Mouse (Mus musculus) hindbrain, embryonic 11.5 days (tissue): ENCODE results near the gene Sptbn1. TPM values are rescaled to one million over a fixed set of nuclear protein-coding genes. Genes with fewer than 3 reads are reported as not detected.

Source experiments
- ATAC-seq: fragments of 200-750 bp; cut with Nextera tagmentation; 2 replicates; pipeline ENCODE4 v1.8.0; 2017; ENCODE audit warnings: mild to moderate bottlenecking, moderate TSS enrichment, moderate library complexity; ENCODE audit not compliant: low FRiP score
- DNase-seq: peaks from one replicate; pipeline ENCODE4 v3.0.0-alpha.2; 2015; ENCODE audit warnings: low spot score
- H3K27ac ChIP-seq: fragments of 300-500 bp; sonication (generic); 2 replicates; pipeline ENCODE4 v1.5.1; 2014; ENCODE audit warnings: mild to moderate bottlenecking, low read depth, low read length
- H3K27me3 ChIP-seq: fragments of 300-500 bp; sonication (generic); 2 replicates; pipeline ENCODE4 v1.6.1; 2014; ENCODE audit warnings: mild to moderate bottlenecking, low read length, moderate library complexity, mixed read lengths; ENCODE audit not compliant: control insufficient read depth, insufficient read depth
- H3K36me3 ChIP-seq: fragments of 300-500 bp; sonication (generic); 2 replicates; pipeline ENCODE4 v1.6.1; 2014; ENCODE audit warnings: mild to moderate bottlenecking, low read length, moderate library complexity, mixed read lengths; ENCODE audit not compliant: control insufficient read depth, insufficient read depth
- H3K4me1 ChIP-seq: fragments of 300-500 bp; sonication (generic); replicated peaks from 2 replicates; pipeline ENCODE4 v1.6.1; 2014; ENCODE audit warnings: low read length, mixed read lengths; ENCODE audit not compliant: control insufficient read depth, insufficient read depth
- H3K4me2 ChIP-seq: fragments of 300-500 bp; sonication (generic); replicated peaks from 2 replicates; pipeline ENCODE4 v1.6.1; 2014; ENCODE audit warnings: mild to moderate bottlenecking, low read depth, low read length
- H3K4me3 ChIP-seq: fragments of 300-500 bp; sonication (generic); 2 replicates; pipeline ENCODE4 v1.5.1; 2014; ENCODE audit warnings: low read depth, low read length
- H3K9ac ChIP-seq: fragments of 300-500 bp; sonication (generic); 2 replicates; pipeline ENCODE4 v1.6.1; 2014; ENCODE audit warnings: low read depth, low read length
- H3K9me3 ChIP-seq: fragments of 300-500 bp; sonication (generic); 2 replicates; pipeline ENCODE4 v1.6.1; 2016; ENCODE audit warnings: low read length; ENCODE audit not compliant: control insufficient read depth
- WGBS: fragments of 180-500 bp; shearing (Covaris S2); extraction: QIAGEN DNeasy Blood & Tissue Kit; methylation state at CpG from one replicate; pipeline ENCODE4 v1.1.7; 2014; 5-methylcytosine and 5-hydroxymethylcytosine counted together
- polyA plus RNA-seq: library from polyadenylated mRNA; unstranded; fragments of >200 nt; fragmentation: Nextera tagmentation; extraction: Ambion mirVana; gene quantifications from 2 replicates; pipeline ENCODE4 v1.2.1, GENCODE M21; 2014

Gene Sptbn1
- polyA plus RNA-seq, 1 experiment from 2014 or later, result 106 TPM

- Histone ChIP-seq H3K36me3 (no peaks in the 10 kb centered on the region), H3K4me1 (no peaks in the 10 kb centered on the region), H3K27ac (no peak overlapping the region), H3K4me3 (no peak overlapping the region), H3K9ac (no peak overlapping the region), H3K4me2 (no peak overlapping the region), H3K9me3 (no peaks in the 10 kb centered on the region), H3K27me3 (no peaks in the 10 kb centered on the region)
- no peak for DNase-seq
- 79% methylated on average over 3 of the region's 3 CpGs for WGBS
- no peak for ATAC-seq
Observed at GRCm38 (mm10) chr11:30176111-30176510, 91.9 kb downstream of the Sptbn1 start.

DNA sequence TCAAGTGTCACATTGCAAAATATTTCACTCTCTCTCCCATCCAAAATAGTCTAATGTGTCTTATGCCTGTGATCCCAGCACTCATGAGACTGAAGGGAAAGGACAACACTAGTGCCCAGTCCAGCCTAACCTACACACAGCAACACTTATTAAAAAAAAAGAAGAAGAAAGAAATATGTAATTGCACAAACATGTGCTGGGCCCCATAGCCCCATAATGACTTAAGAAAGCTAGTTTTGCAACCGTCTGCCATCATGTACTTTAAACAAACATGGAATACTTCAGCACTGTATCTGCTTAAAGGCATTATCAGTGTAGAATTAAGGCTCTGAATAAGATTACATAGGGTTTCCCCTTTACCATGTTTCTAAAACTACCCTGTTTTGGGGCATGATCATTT is 92.4 kb downstream of the Sptbn1 start:
- Histone ChIP-seq H3K9ac (no peak overlapping the region), H3K4me3 (no peak overlapping the region), H3K4me1 (no peaks in the 10 kb centered on the region), H3K27ac (no peak overlapping the region), H3K9me3 (no peaks in the 10 kb centered on the region), H3K27me3 (no peaks in the 10 kb centered on the region), H3K36me3 (no peaks in the 10 kb centered on the region), H3K4me2 (no peak overlapping the region)
- DNase-seq, result no peak
- 86% methylated on average over 1 of the region's 1 CpGs for WGBS
- no peak for ATAC-seq

GRCm38 (mm10) chr11:30171586-30172178 is 96.3 kb downstream of the Sptbn1 start:
- no peak overlapping the region for H3K9ac ChIP-seq
- DNase-seq, result no peak
- H3K27ac ChIP-seq, result no peak overlapping the region
- H3K27me3 ChIP-seq, result no peaks in the 10 kb centered on the region
- no peaks in the 10 kb centered on the region for H3K36me3 ChIP-seq
- ATAC-seq, result no peak
- 93% methylated on average over 4 of the region's 4 CpGs for WGBS
- no peak overlapping the region for H3K4me3 ChIP-seq
- no peaks in the 10 kb centered on the region for H3K9me3 ChIP-seq
- no peaks in the 10 kb centered on the region for H3K4me1 ChIP-seq
- no peak overlapping the region for H3K4me2 ChIP-seq

GRCm38 (mm10) chr11:30171184-30171583 is 96.8 kb downstream of the Sptbn1 start:
- H3K4me2 ChIP-seq, result no peak overlapping the region
- H3K9me3 ChIP-seq, result no peaks in the 10 kb centered on the region
- H3K27ac ChIP-seq, result no peak overlapping the region
- DNase-seq (no peak), ATAC-seq (no peak)
- no peak overlapping the region for H3K9ac ChIP-seq
- 90% methylated on average over 5 of the region's 5 CpGs for WGBS
- no peak overlapping the region for H3K4me3 ChIP-seq
- H3K27me3 ChIP-seq, result no peaks in the 10 kb centered on the region
- H3K36me3 ChIP-seq, result no peaks in the 10 kb centered on the region
- H3K4me1 ChIP-seq, result no peaks in the 10 kb centered on the region

DNA sequence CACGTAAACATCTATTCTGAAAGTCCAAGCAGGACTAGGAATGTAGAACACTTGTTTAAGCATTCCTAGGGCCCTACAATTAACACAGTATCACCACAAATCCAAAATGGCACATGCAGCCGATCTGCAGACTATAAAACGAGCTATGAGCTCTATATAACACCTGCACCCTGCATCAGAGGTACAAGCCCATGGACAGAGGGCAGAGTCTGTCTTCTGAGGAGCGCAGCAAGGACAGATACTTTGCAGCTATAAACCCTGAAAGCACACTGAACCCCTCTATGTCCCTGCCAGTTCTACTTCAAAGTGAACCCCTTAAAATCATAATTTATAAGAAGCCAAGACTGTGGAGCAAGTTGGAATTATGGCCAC is 101.4 kb downstream of the Sptbn1 start:
- no peak overlapping the region for H3K9ac ChIP-seq
- 87% methylated on average over 4 of the region's 4 CpGs for WGBS
- H3K4me3 ChIP-seq, result no peak overlapping the region
- no peak overlapping the region for H3K27ac ChIP-seq
- ATAC-seq (no peak), DNase-seq (no peak)
- H3K36me3 ChIP-seq, result no peaks in the 10 kb centered on the region
- H3K4me1 ChIP-seq, result no peaks in the 10 kb centered on the region
- H3K4me2 ChIP-seq, result no peak overlapping the region
- no peaks in the 10 kb centered on the region for H3K9me3 ChIP-seq
- H3K27me3 ChIP-seq, result no peaks in the 10 kb centered on the region

GRCm38 (mm10) chr11:30165861-30166550 is 102.0 kb downstream of the Sptbn1 start:
- 65% methylated on average over 5 of the region's 5 CpGs for WGBS
- DNase-seq (no peak), ATAC-seq (no peak)
- Histone ChIP-seq H3K9ac (no peak overlapping the region), H3K4me2 (no peak overlapping the region), H3K4me3 (no peak overlapping the region), H3K27me3 (no peaks in the 10 kb centered on the region), H3K4me1 (no peaks in the 10 kb centered on the region), H3K36me3 (no peaks in the 10 kb centered on the region), H3K9me3 (no peaks in the 10 kb centered on the region), H3K27ac (no peak overlapping the region)

DNA sequence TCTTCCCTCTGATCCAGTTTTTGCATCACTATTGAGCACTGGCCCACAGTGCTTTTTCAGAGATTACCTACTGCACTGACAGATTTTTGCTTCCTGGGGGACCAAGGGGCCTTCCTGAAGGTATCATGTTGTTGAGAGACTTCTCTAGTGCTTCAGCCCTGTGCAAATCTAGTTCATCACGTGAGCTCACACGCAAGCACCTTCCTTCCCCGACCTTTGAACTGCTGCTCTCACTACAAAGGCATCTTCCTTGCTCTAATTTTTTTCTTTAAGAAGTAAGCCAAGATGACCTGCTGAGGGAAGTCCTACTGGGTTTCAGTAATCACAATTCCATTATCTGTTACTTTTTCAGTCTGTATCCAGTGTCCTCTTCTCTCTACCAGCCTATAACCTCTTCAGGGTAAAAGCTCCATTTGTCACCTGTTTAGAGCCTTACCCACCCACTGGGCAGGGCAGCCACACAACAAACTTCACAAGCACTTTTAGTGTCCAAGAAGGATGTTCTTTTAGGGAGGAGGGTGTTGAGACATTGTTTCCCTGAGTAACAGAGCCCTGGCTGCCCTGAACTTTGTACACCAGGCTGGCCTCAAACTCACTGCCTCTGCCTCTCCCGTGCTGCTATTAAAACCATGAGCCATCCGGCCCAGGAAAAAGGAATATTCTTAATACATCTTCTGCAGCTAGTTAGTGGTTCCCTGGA is 103.3 kb downstream of the Sptbn1 start:
- no peak for ATAC-seq
- 70% methylated on average over 5 of the region's 5 CpGs for WGBS

DNA sequence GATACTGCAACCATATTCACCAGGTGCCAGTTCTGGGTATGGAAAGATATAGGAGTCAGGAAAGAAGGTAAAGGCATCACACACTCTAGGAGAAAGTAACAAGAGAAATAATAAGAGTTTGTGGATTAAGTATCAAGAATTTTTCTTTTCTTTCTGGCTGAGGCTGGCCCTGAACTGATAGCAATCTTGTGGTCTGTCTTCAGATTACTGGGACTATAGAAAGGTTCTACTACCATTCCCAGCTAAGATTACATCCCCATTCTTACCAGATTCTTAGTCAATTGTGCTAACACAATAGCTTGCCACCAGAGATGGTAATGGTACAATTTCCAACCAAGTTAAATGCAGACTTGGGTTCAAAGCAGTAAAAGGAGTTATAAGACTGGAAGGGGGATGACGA is 104.1 kb downstream of the Sptbn1 start:
- Histone ChIP-seq H3K27me3 (no peaks in the 10 kb centered on the region), H3K4me3 (no peak overlapping the region), H3K4me1 (no peaks in the 10 kb centered on the region), H3K9ac (no peak overlapping the region), H3K4me2 (no peak overlapping the region), H3K36me3 (no peaks in the 10 kb centered on the region), H3K27ac (no peak overlapping the region), H3K9me3 (no peaks in the 10 kb centered on the region)
- 85% methylated on average over 1 of the region's 1 CpGs for WGBS
- DNase-seq, result no peak
- no peak for ATAC-seq

More for the DNA sequence above, 103.3 kb downstream of the Sptbn1 start:
- no peak overlapping the region for H3K27ac ChIP-seq
- H3K4me2 ChIP-seq, result no peak overlapping the region
- no peak for DNase-seq
- no peaks in the 10 kb centered on the region for H3K9me3 ChIP-seq
- H3K4me1 ChIP-seq, result no peaks in the 10 kb centered on the region
- H3K4me3 ChIP-seq, result no peak overlapping the region
- H3K9ac ChIP-seq, result no peak overlapping the region
- H3K27me3 ChIP-seq, result no peaks in the 10 kb centered on the region
- H3K36me3 ChIP-seq, result no peaks in the 10 kb centered on the region

GRCm38 (mm10) chr11:30163081-30163480 is 104.9 kb downstream of the Sptbn1 start:
- no peak for ATAC-seq
- H3K4me1 ChIP-seq, result no peaks in the 10 kb centered on the region
- DNase-seq, result no peak
- no peak overlapping the region for H3K4me3 ChIP-seq
- H3K9ac ChIP-seq, result no peak overlapping the region
- H3K27me3 ChIP-seq, result no peaks in the 10 kb centered on the region
- H3K4me2 ChIP-seq, result no peak overlapping the region
- H3K36me3 ChIP-seq, result no peaks in the 10 kb centered on the region
- WGBS, result 80% methylated on average over 4 of the region's 4 CpGs
- no peak overlapping the region for H3K27ac ChIP-seq
- H3K9me3 ChIP-seq, result no peaks in the 10 kb centered on the region
